Mouse (Mus musculus) layer of hippocampus, adult 9-11 months (tissue): Measurements from ENCODE around the gene Ube2dnl1.

Experiments used
- DNase-seq: peaks from one replicate; pipeline ENCODE4 v3.0.0; 2022

The Ube2dnl1 gene

DNA sequence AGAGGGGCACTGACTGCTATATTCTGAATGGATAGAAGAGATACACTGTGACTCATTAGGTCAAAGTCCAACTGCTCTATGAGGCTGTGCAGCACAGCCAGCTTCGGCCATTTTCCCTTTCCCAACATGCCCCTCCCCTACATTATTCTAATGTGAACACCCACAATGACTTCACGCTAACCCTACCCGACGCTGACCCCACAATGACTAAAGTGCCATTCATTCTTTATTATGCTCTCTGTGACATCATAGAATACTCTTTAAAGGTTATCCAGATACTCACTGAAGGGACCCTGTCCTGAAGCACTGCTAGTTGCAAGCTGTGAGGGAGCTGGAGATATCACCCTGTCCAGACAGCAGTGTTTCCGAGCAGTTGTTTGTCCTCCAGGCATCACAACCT lies at the start of gene Ube2dnl1:
Gene Ube2dnl1 (plus strand): TSS at position 301 of the 400 bp plus-strand sequence.
- no peak for DNase-seq

DNA sequence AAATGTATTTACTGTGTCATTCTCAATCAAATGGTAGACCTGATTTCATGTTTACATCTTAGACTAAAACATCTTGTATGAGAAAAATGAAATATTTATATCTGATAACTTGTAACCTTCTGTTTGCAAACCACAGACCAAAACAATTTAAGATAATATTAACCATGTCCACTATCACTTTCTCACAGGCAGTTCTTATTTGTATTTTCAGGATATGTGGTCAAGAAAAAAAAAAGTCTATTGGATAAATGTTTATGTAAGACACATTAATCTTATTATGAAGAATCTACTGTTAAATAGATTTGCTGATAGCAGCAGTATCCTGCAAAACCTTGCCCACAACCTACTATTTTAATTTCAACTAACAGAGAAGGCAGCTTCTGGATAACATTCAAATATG lies 9.3 kb upstream of the Ube2dnl1 start:
- no peak for DNase-seq

DNA sequence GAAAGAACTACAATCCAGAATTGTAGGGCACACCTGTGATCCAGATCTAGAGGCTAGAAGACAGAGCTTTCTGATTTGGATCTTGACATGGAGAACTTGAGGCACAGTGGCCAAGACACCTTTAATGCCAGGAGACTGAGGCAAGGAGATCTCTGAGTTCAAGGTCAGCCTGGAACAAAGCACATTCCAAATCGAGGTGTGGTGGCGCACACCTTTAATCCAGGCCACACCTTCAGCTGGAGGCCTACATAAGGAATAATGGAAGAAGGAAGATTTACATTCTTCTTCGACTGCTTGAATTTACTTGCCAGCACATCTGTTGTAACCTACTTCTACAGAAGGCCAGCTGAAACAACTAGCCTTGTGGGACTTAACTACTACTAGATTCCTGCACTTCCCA lies 7.3 kb upstream of the Ube2dnl1 start:
- DNase-seq: no peak

DNA sequence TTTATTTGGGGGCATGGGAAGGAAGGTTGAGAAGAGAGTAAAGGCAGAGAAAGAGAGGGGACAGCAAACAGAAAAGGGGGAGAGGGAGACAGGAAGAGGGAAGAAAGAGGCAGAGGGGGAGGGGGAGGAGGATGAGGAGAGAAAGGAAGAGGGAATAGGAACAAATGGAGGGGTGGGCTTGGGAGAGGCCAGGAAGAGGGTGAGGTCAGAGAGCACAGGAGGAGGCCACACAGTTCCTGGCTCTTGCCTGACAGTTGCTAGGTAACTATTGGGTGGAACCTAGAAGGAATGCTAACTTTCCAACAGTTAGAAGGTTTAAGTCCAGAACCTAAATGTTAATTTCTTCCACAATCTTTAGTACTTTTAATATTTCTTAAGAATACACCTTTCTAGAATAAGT lies 1.4 kb upstream of the Ube2dnl1 start:
- no peak for DNase-seq

DNA sequence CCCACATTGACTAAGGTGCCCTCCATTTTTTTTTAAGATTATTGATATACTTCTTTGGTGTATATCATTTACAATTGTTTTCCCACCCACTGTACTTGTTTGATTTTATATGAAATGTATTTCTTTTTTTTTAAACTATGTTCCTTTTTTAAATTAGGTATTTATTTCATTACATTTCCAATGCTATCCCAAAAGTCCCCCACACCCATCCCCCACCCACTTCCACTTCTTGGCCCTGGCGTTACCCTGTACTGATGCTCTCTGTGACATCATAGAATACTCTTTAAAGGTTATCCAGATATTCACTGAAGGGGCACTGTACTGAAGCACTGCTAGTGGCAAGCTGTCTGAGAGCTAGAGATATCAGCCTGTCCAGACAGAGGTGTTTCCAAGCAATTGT lies 2.5 kb downstream of the Ube2dnl1 start, which contains the start of gene Ube2dnl2:
Gene Ube2dnl2 (plus strand): TSS at position 301 of the 400 bp plus-strand sequence.
- DNase-seq: no peak

DNA sequence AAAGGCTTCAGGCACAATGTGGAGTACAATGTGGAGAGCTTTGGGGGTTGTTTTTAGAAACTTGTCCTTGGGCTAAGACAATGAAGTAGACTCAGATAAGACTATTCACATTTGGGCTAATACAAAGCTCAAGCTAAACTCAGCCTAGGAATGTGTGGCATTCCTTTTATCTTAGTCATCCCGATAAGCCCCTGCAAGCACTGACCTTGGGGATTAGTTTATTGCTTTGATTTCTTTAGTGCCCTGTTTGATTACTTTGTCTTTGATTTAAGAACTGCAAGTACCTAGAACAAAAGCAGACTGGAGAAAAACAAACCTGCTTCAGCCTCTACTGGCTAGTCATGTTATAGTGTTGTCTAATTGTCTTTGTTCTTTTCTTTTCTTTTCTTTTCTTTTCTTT lies 50.3 kb downstream of the Ube2dnl1 start:
- no peak for DNase-seq
